Mouse (Mus musculus) activated CD4-positive, CD25-positive, alpha-beta regulatory T cell, adult 4 months (primary cell): ENCODE results near the gene Rab14. TPM values are rescaled to one million over a fixed set of nuclear protein-coding genes. Genes with fewer than 3 reads are reported as not detected.

Experiments used
- ATAC-seq: one replicate; pipeline ENCODE4 v1.8.0; 2017
- polyA plus RNA-seq, 2 experiments: library from polyadenylated mRNA; unstranded; fragments of 100-300 nt; shearing (Covaris generic); gene quantifications; one replicate each; pipeline ENCODE4 v1.2.1; 2017

Rab14 gene
- polyA plus RNA-seq, result 100 to 1,000 TPM in 1 of 2 experiments, 10 to 100 TPM in 1; 90.7 to 129 TPM

- peak; percentile 90 for ATAC-seq
Measured at GRCm38 (mm10) chr2:35200898-35201668, at the start of gene Rab14. Rab14 (minus strand) TSS chr2:35201120.

DNA sequence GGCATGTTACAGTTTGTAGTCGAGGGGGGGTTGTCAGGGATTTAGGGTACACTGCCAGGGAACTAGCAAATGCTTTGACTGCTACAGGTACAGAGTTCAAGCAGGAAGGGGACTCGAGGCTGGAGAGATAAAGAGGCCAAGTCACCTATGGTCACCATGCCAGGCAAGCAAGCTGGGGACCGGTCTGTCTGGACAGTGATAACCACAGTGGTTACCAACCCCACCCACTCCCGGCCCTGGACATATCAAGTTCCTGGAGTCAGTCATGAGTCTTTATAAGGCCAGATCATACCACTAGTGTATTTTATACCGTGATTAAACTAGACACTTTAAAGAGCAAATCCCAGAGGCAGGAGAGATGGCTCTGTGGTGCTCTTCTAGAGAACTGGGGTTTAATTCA lies 46.8 kb upstream of the Rab14 start:
- no peak for ATAC-seq

DNA sequence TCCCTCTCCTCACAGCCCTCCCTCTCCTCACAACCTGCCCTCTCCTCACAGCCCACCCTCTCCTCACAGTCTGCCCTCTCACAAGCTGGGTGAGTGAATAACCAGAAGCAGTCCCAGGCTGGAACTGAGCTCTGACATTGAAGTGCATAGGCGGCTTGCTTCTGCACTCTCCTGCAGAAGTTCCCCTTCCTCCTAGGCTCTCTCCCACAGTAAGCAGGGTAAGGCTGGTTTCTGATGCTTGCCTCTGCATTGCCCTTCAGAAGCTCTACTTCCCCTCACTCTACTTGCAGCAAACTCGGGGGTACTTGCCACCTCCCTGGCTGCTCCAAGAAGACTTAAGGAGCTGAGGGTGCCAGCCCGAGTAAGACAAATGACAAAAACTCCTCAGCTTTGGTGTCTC lies 43.3 kb upstream of the Rab14 start:
- ATAC-seq, result no peak

GRCm38 (mm10) chr2:35235021-35235420 lies 34.1 kb upstream of the Rab14 start:
- ATAC-seq, result no peak

DNA sequence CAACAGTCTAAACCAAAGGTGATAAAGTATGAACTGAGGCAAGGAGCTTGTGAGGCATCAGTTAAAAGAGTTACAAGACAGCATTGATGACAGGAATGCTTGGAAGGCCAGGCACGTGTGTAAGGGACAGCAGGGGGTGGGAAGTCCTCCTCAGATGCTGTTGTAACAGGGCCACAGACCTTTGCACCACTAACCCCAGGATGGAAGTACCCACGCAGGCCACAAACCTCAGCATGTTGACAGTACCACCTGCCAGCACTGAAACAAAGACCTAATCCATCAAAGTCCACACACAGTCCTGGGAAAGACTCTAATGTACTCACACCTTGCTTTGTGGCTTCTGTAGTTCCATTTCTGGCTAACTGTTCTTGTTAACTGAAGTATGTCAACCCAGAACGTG lies 33.0 kb upstream of the Rab14 start:
- no peak for ATAC-seq

GRCm38 (mm10) chr2:35232595-35233445 lies 31.9 kb upstream of the Rab14 start:
- ATAC-seq, result peak; percentile 28

DNA sequence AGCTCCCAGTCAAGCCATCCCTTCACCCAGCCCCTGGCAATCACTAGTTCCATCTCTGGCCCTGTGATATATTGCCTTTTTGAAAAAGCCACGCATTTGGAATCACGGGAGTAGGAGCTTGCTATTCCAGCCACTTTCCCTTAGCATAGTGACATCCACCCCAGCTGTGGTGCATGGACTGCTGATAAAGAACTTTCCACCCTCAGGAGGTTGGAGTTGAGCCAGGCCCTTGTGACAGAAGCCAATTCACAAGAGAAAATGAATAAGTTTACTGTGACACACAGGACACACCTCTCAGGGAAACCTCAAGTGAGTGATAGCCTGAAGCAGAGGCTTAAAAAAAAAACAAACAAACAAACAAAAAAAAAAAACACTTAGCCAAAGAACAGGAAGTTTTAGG lies 31.0 kb upstream of the Rab14 start:
- no peak for ATAC-seq

DNA sequence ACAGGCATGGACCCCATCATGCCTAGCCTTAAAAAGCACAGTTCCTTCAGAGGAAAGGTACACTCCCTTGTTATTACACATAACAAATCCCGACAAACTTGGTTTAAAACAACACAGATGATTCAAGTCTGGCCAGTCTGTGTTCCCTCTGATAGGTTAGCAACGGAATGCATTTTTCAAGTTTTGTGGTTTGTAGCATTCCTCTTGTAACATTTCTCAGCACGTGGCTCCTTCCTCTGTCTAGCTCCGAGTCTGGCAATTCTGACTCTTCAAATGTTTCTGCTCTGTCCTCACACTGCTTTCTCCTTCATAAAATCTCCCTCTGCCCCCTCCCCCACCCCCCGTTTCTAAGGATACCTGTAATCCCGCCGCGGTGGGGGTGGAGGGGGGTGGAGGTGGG lies 29.3 kb upstream of the Rab14 start:
- ATAC-seq, result no peak

DNA sequence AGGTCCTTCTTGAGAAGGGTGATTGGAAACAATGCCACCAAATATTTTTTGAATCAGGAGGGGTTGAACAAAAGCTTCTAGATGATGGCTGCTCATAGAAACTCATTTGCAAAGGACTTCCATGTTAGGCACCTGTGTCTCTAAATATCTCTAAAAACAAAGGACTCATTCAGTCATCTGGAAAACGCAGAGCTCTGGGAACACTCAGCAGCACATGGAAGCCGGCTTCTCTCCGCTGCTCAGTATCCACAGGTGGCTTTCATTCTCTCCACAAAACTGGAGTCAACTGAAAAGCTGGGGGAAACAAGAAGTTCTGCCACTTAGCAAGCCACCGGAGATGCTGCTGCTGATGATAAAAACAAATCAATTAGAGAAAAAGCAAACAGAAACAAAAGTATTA lies 27.2 kb upstream of the Rab14 start:
- ATAC-seq, result no peak

- ATAC-seq, result no peak
Measured at GRCm38 (mm10) chr2:35224285-35224684, 23.4 kb upstream of the Rab14 start.

- no peak for ATAC-seq
Measured at GRCm38 (mm10) chr2:35222822-35223391, 22.0 kb upstream of the Rab14 start.

DNA sequence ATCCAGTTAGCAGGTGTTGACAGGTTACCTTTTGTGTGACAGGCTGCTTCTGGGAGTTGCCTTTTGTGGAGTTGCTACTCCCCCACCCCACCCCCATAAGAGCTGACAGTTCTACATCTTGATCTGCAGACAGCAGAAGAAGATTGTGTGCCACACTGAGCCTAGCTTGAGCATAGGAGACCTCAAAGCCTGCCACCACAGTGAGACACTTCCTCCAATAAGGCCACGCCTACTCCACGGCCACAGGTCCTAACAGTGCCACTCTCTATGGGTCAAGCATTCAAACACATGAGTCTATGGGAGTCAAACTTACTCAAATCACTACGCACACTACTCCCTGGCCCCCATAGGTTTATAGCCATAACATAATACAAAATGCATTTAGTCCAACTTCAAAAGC lies 17.8 kb upstream of the Rab14 start:
- ATAC-seq, result no peak

GRCm38 (mm10) chr2:35216701-35217100 lies 15.8 kb upstream of the Rab14 start:
- no peak for ATAC-seq

DNA sequence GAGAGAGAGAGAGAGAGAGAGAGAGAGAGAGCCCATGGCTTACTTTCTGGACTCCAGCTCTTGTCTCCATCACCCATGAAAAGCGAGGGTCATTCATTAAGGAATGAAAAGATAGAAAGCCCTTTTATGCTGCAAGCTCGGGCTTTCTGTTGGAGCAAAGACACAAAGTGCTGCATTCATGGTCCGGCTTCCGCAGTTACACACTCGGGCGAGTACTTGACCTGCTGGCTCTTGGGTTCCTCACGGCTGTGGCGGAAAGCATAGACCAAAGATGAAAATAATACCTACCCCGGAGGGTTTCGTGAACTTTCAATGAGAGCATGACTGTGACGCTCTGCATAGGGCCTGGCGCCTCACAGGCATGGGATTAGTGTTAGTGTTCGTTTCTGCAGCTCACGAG lies 14.4 kb upstream of the Rab14 start:
- no peak for ATAC-seq

DNA sequence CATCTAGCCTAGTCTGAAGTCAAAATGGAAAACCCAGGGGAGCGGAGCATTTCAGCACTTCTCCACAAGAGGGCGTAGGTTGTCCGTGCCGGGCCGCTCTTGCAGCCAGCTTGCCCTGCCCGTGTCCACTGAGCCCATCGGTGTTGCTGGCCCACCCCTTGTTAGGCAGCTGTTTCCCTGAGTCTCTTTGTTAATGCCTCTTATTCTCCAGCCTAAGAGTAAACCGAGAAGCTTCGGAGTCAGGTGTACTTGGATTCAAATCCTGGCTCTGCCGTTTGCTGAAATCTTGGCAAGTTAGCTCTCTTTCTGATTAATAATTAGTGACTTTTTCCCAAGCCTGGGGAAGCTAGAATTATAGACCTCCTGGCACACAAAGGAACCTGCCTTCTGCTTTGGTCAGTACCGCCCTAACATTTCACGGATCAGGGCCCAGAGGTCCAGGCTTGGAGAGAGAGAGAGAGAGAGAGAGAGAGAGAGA lies 14.0 kb upstream of the Rab14 start:
- no peak for ATAC-seq

- ATAC-seq, result no peak
Measured at GRCm38 (mm10) chr2:35213345-35213910, 12.5 kb upstream of the Rab14 start.

DNA sequence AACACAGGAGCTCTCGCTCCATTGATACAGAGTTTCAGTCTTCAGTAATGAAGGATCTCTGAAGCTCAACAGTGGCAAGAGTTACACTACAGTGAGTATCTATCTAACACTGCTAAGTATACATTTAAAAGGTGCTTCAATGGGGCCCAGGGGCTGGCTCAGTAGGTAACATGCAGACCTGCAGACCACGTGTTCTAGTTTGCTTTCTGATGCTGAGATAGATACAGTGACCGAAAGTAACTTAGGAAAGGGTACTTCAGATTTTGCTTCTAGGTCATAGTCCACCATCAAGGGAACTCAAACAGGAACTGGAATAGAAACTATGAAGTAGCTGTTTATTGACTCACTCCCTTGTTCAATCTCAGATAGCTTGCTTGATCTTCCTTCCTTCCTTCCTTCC lies 10.8 kb upstream of the Rab14 start:
- no peak for ATAC-seq

DNA sequence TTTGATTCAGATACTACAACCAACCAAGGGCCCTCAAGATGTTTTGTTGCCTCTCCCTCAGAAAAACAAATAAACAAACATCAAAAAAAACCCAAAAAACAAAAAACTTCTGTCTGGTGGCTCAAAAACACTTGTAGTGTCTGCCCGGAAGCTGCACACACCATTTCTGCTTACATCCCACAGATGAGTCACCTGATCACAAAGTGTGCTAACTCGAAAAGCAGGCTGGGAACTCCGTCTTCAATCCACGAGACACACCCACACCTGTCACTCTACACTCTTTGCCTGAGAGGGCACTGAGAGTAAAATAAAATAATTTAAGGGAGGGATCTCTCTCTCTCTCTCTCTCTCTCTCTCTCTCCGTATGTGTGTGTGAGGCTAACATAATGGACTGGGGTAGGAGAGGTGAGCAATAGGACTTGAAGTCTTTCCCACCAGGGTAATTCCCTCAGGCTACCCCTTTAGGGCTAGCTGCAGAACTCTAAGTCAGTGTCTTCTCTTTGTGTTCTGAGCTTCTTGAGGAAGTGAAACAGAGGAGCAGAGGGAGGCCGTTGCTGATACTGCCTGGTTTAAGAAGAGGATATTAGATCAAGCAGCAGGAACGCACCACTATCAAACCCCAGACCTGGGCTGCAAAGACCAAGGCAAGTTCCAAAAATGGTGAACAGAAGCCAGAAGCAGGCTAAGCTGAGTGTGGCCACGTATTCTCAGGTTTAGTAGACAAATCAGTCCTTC lies 8.2 kb upstream of the Rab14 start:
- ATAC-seq, result peak; percentile 72

GRCm38 (mm10) chr2:35208054-35208453 lies 7.1 kb upstream of the Rab14 start:
- no peak for ATAC-seq

DNA sequence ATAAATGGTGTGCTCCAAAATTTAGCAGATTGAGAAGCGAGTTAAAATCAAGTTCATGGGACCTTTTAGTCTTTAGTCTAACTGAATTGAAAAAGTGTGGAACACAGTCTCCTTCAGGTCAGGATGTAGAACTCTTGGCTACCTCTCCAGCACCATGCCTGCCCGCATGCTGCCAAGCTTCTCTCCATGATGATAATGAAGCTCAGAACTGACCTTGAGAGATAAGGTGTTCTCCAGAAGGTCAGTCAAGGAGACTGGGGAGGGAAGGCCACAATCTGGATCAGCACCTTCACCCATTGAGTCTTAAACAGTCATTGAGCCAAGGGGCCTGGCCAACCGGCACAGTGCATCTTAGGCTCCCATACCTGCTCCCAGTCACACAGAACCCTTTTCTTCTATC lies 5.8 kb upstream of the Rab14 start:
- ATAC-seq, result no peak

DNA sequence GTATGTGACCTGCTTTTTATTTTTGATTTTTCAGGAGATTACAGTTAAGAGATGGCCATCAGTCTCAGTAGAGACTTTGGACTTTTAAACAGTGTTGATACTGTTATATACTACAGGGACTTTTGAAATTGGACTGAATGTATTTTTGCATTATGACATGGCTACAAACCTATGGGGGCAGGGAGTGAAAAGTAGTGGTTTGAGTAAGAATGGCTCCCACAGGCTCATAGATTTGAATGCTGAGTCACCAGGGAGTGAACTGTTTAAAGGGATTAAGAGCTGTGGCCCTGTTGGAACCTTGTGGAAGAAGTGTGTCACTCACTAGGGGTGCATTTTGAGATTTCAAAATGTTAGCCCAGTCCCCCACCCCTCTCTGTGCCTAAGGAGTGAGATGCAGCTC lies 2.8 kb upstream of the Rab14 start:
- no peak for ATAC-seq
